Mouse (Mus musculus): ENCODE data around the gene Acox2.

- TF ChIP-seq GATA1 (IDR thresholded peaks at IDR 0.05; ENCODE audit: low read length) (no peak), TAL1 (IDR thresholded peaks at IDR 0.05; ENCODE audit: low read length) (no peak)
These were observed 75.8 kb downstream of the Acox2 start for GRCm38 (mm10) chr14:8183330-8183729.
